Mouse (Mus musculus): ENCODE measurements around the gene Satb2. TPM values are rescaled to one million over a fixed set of nuclear protein-coding genes. Genes with fewer than 3 reads are reported as not detected.

Gene Satb2
- polyA plus RNA-seq, 1 experiment from 2014 or later: 1.1 TPM

DNA sequence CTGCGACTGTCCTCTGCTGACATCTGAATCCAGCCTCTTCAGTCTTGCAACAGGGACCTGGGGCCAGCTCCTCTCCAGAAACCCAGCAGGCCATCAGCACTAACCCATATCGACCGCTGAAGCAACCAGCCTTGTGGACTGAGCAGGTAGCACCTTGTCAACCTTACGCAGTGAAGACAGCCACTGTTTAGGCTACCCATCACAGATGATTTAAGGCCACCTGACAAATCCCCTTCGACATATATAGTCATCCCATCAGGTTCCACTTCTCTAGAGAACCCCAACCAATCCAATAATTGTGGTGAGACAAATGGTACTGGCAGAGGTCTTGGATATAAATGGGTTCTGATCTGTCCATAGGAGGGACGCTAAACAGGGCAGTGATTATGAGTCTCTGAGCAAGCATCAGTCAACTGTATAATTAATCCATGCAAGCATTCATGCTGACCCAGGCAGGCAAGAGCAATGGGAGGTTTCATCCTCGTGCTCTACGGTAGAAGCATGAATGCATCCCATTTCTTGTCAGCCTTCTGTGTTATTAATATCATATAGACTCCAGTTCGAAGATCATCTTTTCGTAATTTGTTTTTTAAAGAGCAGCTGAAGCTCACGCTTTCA lies 229.5 kb downstream of the Satb2 start:
- H3K4me1 ChIP-seq (ENCODE audit: control insufficient read depth, insufficient read depth, low read depth, low read length): no peaks in the 10 kb centered on the region
- no peaks in the 10 kb centered on the region for H3K27me3 ChIP-seq (replicated peaks; ENCODE audit: control insufficient read depth, insufficient read depth, low read length)
- no peak overlapping the region for H3K4me3 ChIP-seq (ENCODE audit: low read length)
- no peak overlapping the region for H3K9ac ChIP-seq (ENCODE audit: low read depth, low read length)
- H3K9me3 ChIP-seq (ENCODE audit: control insufficient read depth, low read length): no peaks in the 10 kb centered on the region
- peak; percentile 73 for ATAC-seq
- H3K4me2 ChIP-seq (ENCODE audit: low read length): no peak overlapping the region
- H3K36me3 ChIP-seq (ENCODE audit: control insufficient read depth, insufficient read depth, low read length): no peaks in the 10 kb centered on the region
- H3K27ac ChIP-seq (ENCODE audit: low read depth, low read length): no peak overlapping the region
- WGBS: 82% methylated on average over 11 of the region's 11 CpGs

Small RNA genes lying within 50 kb of the gene (microRNA-seq; reads per million reads assigned to microRNA genes)
- not detected for gene Gm23943

Data from hindbrain, embryonic 16.5 days (tissue).